Mouse (Mus musculus): ENCODE measurements around the gene Ano4. TPM values are rescaled to one million over a fixed set of nuclear protein-coding genes. Genes with fewer than 3 reads are reported as not detected.

Gene Ano4
- polyA plus RNA-seq (2014; fragmentation: Illumina TruSeq; extraction: RNeasy Lipid Tissue Mini Kit (QIAGEN cat#74804)) = 38.6 TPM

DNA sequence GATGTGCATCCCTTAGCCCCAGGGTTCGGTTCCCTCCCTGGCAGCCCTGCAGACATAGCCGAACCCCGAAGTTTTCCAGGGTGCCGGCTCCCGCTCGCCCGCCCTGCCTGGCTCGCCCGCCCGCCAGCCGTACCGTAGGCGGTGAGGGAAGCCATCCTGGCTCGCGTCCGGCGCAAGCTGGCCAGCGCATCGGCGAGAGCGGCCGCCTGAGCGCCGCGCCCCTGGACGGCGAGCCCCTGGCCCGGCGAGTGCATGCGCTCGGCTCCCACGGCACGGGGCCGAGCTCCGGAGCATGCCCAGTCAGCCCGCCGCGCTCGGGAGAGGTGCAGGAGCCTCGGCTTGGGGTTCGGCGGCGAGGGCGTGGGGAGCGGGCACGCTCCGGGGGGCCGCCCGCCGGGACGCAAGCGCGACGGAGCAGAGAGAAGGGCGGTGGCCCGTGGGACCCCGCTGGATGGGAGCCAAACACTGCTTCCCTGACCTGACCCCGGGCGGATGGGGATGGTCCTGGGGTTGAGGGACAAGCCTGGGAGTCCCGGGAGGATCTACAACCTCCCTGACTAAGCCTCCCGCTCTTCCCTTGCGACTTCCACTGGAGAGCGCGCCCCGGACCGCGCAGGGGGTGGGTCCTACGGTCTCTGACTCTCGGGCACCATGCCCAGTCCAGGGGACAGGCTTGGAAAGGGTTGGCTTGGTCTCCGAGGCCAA is at the start of gene Ano4:
TSS of gene Ano4 (minus strand) at position 272 of the 705 bp plus-strand sequence.

Other genes with a start within 250 kb of the Ano4 start
- 22.4 TPM for gene Gas2l3, start 99.2 kb upstream of the Ano4 start, polyA plus RNA-seq (2014; fragmentation: Illumina TruSeq; extraction: RNeasy Lipid Tissue Mini Kit (QIAGEN cat#74804))
- 5.1 TPM for gene Nr1h4, start 188.8 kb upstream of the Ano4 start, polyA plus RNA-seq (2014; fragmentation: Illumina TruSeq; extraction: RNeasy Lipid Tissue Mini Kit (QIAGEN cat#74804))